Mouse (Mus musculus) heart, adult 2 months (tissue): Measurements from ENCODE around the gene Sh3bp1.

Experiments
- CTCF ChIP-seq: fragments of 200-600 bp; IDR thresholded peaks from 2 replicates; pipeline ENCODE4 v1.8.1; 2022; ENCODE audit warnings: antibody characterized with exemption, mild to moderate bottlenecking, moderate library complexity
- EP300 ChIP-seq: fragments of 200-500 bp; IDR thresholded peaks from 2 replicates; pipeline ENCODE4 v1.6.1; 2011; ENCODE audit warnings: low read depth, low read length, control low read depth; ENCODE audit not compliant: insufficient read depth
- POLR2A ChIP-seq: fragments of 200-500 bp; IDR thresholded peaks from 2 replicates; pipeline ENCODE4 v1.6.1; 2011; ENCODE audit warnings: mild to moderate bottlenecking, low read depth, low read length, control low read depth; ENCODE audit not compliant: insufficient read depth

- TF ChIP-seq CTCF: no peak; the same call in 1 of the 2 replicates
- TF ChIP-seq POLR2A: peak; percentile 54; the same call in 1 of the 2 replicates
- peak; percentile 88; the same call in 1 of the 2 replicates for TF ChIP-seq EP300
Measured at GRCm38 (mm10) chr15:78851505-78852153, 47.9 kb upstream of the Sh3bp1 start.
